Mouse (Mus musculus): ENCODE data around the gene Lrrc25. TPM values are rescaled to one million over a fixed set of nuclear protein-coding genes. Genes with fewer than 3 reads are reported as not detected.

Lrrc25 gene
- polyA plus RNA-seq, 1 experiment from 2014 or later = 1.9 TPM

DNA sequence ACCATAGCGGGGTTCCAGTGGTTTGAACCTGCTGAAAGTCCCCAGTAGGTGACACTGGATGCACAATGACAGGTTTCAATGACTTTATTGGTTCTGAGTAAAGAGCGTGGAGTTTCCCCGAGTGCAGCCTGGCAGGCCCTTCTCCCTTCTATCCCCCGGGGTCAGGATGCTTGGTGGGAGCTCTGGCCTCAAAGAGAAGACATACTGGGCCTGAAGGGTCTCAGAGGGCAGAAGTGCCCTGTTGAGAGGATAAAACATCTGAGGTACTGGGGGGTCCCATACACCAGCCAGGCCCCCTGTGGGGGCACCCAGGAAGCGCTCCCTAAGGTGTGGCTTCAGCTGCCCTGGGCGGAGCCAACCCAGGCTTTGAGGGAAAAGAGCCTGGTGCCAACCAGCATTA, 30.4 kb downstream of the Lrrc25 start:
- Histone ChIP-seq H3K27ac (0 out of 2 replicates have a peak overlapping the region, but pooled peaks have one; percentile 35), H3K27me3 (no peaks in the 10 kb centered on the region), H3K9me3 (no peaks in the 10 kb centered on the region), H3K9ac (0 out of 2 replicates have a peak overlapping the region, but pooled peaks have one; percentile 24), H3K4me1 (replicated peaks) (peaks cover 50% of the 10 kb centered on the region), H3K36me3 (peaks cover 14% of the 10 kb centered on the region), H3K4me3 (no peak overlapping the region), H3K4me2 (no peak overlapping the region)
- WGBS = 65% methylated on average over 6 of the region's 6 CpGs
- no peak for ATAC-seq (ENCODE audit: low FRiP score)

DNA sequence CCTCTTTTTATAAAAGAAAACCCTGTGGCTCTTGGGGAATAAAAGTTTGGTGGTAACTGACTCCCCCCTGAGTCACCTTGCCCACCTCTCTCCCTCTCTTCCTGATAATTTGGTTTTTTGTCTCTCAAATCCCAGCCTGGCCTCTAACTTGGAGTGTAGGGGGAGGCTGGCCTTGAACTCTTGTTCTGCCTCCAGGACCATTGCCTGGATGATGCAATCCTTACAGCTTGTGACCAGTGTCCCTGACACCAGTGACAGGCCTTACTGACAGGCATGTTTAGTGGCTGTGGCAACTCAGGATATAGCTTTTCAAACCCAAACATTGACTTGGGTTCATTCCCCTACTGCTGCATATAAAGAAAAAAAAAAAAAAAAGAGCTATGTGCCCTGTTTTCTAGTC, 30.8 kb downstream of the Lrrc25 start:
- Histone ChIP-seq H3K27me3 (no peaks in the 10 kb centered on the region), H3K9me3 (no peaks in the 10 kb centered on the region), H3K4me3 (no peak overlapping the region), H3K4me1 (replicated peaks) (peaks cover 50% of the 10 kb centered on the region), H3K4me2 (no peak overlapping the region), H3K9ac (no peak overlapping the region), H3K36me3 (peaks cover 16% of the 10 kb centered on the region), H3K27ac (no peak overlapping the region)
- ATAC-seq (ENCODE audit: low FRiP score) = no peak

DNA sequence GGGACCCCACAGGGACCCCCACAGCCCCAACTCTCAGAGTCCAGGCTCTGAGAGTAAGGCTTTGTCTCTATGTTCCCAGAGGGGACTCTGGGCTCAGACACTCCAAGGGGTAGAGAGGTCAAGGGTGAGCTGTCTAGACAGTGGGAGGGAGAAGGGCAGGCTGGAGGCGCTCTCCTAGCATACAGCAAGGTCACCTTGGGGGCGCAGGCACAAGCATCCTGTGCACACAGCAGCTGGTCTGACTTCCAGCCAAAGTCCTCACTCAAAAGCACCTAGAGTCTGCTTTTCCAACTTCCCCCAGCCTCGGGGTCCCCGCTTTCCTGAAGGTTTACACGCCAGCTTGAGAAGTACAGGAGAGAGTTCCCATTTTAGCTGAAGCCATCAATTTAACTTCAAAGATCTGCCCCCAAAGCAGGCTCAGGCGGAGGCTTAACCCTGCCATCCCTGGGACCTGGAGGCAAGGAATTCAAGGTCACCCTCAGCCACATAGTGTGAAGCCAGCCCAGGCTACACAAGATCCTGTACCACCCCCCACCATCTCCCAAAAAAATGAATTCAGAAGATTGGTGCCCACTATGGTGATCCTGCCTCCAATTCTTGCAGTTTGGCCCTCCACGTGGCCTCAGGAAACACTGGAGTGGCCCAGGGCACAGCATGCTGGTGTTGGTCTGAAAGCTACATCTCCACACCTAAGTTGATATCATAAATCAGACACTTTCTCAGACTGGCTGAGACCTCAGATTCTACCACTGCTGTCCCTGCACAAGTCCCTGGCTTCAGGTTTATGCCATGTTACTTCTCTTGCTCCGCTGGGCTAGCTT, 31.6 kb downstream of the Lrrc25 start:
- H3K4me1 ChIP-seq (replicated peaks) = peaks cover 56% of the 10 kb centered on the region
- peak overlapping the region; percentile 55 for H3K27ac ChIP-seq
- no peak for ATAC-seq (ENCODE audit: low FRiP score)
- H3K9ac ChIP-seq = peak overlapping the region; percentile 51
- H3K27me3 ChIP-seq = no peaks in the 10 kb centered on the region
- 38% methylated on average over 8 of the region's 8 CpGs for WGBS
- no peak overlapping the region for H3K4me2 ChIP-seq
- H3K4me3 ChIP-seq = no peak overlapping the region
- peaks cover 24% of the 10 kb centered on the region for H3K36me3 ChIP-seq
- H3K9me3 ChIP-seq = no peaks in the 10 kb centered on the region

DNA sequence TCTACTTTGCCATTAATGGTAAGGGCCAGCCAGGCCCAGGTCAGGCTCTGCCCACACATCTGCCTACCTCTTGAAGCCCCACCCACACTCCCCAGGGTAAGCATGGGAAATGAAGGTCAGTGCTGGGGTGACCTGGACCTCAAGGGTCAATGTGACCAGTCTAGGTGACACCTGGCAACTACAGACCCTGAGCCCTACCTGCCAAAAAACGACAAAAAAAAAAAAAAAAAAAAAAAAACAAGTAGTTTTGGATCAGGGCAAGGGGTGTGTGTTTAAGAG, 32.1 kb downstream of the Lrrc25 start:
- H3K27me3 ChIP-seq = no peaks in the 10 kb centered on the region
- peaks cover 59% of the 10 kb centered on the region for H3K4me1 ChIP-seq (replicated peaks)
- no peak for ATAC-seq (ENCODE audit: low FRiP score)
- peaks cover 26% of the 10 kb centered on the region for H3K36me3 ChIP-seq
- H3K4me3 ChIP-seq = no peak overlapping the region
- WGBS = 56% methylated on average over 1 of the region's 1 CpGs
- no peaks in the 10 kb centered on the region for H3K9me3 ChIP-seq
- H3K4me2 ChIP-seq = no peak overlapping the region
- H3K9ac ChIP-seq = no peak overlapping the region
- H3K27ac ChIP-seq = peak overlapping the region; percentile 55; the same call in 1 of the 2 replicates

DNA sequence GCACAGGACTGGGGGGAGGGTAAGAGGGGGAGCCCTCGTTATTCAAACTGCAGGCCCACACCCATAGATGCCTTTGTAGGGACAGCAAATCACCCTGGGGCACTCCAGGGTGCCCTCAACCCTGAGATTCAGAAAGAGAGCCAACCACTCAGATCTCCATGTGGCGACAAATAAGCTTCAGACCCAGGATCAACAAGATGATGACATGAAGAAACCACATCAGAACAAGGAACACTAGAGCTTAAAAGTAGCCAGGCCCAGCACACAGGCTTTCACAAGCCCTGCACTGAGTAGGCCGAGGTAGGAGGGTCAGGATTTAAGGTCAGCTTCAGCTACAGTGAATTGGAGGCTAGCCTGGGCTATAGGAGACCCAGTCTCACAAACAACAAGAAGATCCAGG, 33.0 kb downstream of the Lrrc25 start:
- H3K36me3 ChIP-seq = peaks cover 26% of the 10 kb centered on the region
- WGBS = 60% methylated on average over 3 of the region's 3 CpGs
- peak; percentile 29 for ATAC-seq (ENCODE audit: low FRiP score)

DNA sequence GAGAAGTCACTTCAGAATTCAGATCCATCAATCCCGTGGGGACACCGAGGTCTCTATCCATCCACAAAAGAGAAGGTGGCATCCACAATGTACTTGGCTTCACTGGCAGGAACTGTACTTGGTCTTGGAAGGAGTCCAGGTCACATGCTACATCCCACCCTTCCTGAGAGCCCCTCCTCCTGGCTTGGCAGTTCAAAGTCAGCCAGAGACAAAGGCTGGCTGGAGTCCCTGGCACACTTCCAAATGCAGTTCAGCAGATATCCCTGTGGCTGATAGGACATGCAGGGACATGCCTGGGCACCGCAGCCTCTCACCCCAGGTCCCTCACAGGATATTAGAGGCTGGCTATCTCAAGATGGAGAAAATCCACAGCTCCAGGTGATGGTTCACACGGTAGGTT, 33.4 kb downstream of the Lrrc25 start:
- Histone ChIP-seq H3K27ac (peak overlapping the region; percentile 63), H3K36me3 (peaks cover 29% of the 10 kb centered on the region), H3K27me3 (no peaks in the 10 kb centered on the region), H3K9ac (no peak overlapping the region), H3K4me3 (no peak overlapping the region), H3K9me3 (no peaks in the 10 kb centered on the region), H3K4me2 (no peak overlapping the region), H3K4me1 (replicated peaks) (peaks cover 63% of the 10 kb centered on the region)
- ATAC-seq (ENCODE audit: low FRiP score) = peak; percentile 66
- WGBS = 48% methylated on average over 4 of the region's 4 CpGs

More for the DNA sequence above, 33.0 kb downstream of the Lrrc25 start:
- Histone ChIP-seq H3K4me2 (no peak overlapping the region), H3K27ac (peak overlapping the region; percentile 63), H3K4me3 (no peak overlapping the region), H3K9ac (no peak overlapping the region), H3K27me3 (no peaks in the 10 kb centered on the region), H3K4me1 (replicated peaks) (peaks cover 59% of the 10 kb centered on the region), H3K9me3 (no peaks in the 10 kb centered on the region)

DNA sequence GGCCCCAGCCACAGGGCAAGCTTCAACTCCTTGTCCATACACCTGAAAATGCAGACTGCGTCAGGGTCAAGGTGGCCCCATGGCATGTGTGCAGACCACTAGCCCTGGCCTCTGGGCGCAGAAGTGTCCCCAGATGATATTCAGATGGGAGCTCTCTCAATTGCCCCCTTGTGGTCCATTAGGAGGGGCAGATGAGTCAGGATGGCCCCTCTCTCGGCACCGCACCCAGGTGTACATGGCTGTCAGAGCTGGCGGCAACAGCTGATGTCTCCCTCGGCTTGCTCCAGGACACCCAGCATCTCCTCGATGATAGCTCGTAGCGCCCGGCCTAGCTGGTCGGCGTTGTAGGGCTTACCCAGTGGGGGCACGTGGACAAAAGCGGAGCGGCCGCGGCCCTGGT, 34.4 kb downstream of the Lrrc25 start:
- no peaks in the 10 kb centered on the region for H3K9me3 ChIP-seq
- H3K4me1 ChIP-seq (replicated peaks) = peaks cover 72% of the 10 kb centered on the region
- H3K4me2 ChIP-seq = no peak overlapping the region
- H3K36me3 ChIP-seq = peaks cover 36% of the 10 kb centered on the region
- peak overlapping the region; percentile 51; the same call in 1 of the 2 replicates for H3K9ac ChIP-seq
- no peak for ATAC-seq (ENCODE audit: low FRiP score)
- WGBS = 90% methylated on average over 17 of the region's 17 CpGs
- peak overlapping the region; percentile 63 for H3K27ac ChIP-seq
- H3K27me3 ChIP-seq = no peaks in the 10 kb centered on the region
- H3K4me3 ChIP-seq = no peak overlapping the region

DNA sequence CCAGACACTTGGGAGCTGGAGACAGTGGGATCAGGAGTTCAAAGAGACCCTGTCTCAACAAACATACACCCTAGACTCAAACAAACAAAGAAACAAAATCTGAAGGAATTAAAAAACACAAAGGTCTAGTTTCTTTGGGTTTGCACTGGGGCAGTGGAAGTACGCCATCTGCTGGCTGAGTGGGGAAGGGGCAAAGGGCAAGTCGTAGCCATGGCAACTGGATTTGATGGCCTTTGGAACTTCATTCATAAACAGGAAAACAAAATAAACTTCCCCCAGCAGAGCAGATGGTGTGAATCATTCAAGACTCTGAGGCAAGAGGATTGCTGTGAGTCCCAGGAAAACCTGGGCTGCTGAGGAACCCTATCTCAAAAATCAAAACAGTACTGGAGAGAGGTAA, 37.3 kb downstream of the Lrrc25 start:
- H3K9ac ChIP-seq = no peak overlapping the region
- H3K9me3 ChIP-seq = no peaks in the 10 kb centered on the region
- 50% methylated on average over 2 of the region's 2 CpGs for WGBS
- H3K4me2 ChIP-seq = no peak overlapping the region
- H3K27ac ChIP-seq = peak overlapping the region; percentile 52
- no peak for ATAC-seq (ENCODE audit: low FRiP score)
- peaks cover 43% of the 10 kb centered on the region for H3K36me3 ChIP-seq
- no peak overlapping the region for H3K4me3 ChIP-seq
- H3K4me1 ChIP-seq (replicated peaks) = peaks cover 75% of the 10 kb centered on the region
- H3K27me3 ChIP-seq = no peaks in the 10 kb centered on the region

DNA sequence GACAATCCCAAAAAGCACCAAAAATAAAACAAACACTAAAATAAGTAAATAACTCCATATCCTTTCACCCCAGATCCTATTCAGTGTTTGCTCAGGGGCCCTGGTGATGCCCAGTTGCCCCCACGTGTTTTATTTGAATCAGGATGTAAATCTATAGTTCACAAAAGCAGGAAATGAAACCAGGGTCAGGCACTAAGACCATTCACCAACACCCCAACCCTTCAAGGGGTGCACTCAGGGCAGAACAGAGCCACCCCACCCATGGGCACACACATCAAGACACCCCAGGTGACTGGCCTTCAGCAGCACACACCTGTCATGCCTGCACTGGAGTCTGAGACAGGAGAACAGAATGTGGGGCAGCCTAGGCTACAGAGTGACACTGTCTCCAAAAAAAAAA, 38.2 kb downstream of the Lrrc25 start:
- H3K4me2 ChIP-seq = no peak overlapping the region

DNA sequence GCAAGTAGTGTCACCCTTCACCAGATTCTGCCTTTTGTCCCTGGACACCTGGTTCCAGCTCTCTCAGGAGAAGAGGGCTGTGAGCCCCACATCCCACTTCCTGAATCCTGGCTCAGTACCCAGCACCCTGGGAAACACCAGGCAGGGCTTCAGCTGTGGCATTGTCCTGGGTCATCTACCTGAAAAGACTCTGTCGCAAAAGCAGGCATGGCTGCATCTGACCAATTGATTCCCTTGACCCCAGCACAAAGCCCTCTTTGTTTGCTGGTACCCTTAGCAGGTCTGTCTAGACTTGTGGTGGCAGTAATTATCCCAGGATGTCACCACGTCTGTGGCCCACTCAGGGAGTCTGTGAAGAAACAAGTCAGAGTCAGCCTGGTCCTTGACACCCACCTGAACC, 39.5 kb downstream of the Lrrc25 start:
- Histone ChIP-seq H3K4me1 (replicated peaks) (peaks cover 69% of the 10 kb centered on the region), H3K36me3 (peaks cover 39% of the 10 kb centered on the region), H3K9me3 (no peaks in the 10 kb centered on the region), H3K27me3 (no peaks in the 10 kb centered on the region), H3K4me2 (no peak overlapping the region; the same call in 1 of the 2 replicates), H3K4me3 (no peak overlapping the region), H3K9ac (no peak overlapping the region), H3K27ac (peak overlapping the region; percentile 91)
- 14% methylated on average over 2 of the region's 2 CpGs for WGBS
- no peak for ATAC-seq (ENCODE audit: low FRiP score)

More for the DNA sequence above, 38.2 kb downstream of the Lrrc25 start:
- Histone ChIP-seq H3K4me1 (replicated peaks) (peaks cover 75% of the 10 kb centered on the region), H3K27ac (peak overlapping the region; percentile 91; the same call in 1 of the 2 replicates), H3K9me3 (no peaks in the 10 kb centered on the region), H3K9ac (no peak overlapping the region), H3K36me3 (peaks cover 43% of the 10 kb centered on the region), H3K27me3 (no peaks in the 10 kb centered on the region), H3K4me3 (no peak overlapping the region)
- no peak for ATAC-seq (ENCODE audit: low FRiP score)
- WGBS = 74% methylated on average over 1 of the region's 1 CpGs

DNA sequence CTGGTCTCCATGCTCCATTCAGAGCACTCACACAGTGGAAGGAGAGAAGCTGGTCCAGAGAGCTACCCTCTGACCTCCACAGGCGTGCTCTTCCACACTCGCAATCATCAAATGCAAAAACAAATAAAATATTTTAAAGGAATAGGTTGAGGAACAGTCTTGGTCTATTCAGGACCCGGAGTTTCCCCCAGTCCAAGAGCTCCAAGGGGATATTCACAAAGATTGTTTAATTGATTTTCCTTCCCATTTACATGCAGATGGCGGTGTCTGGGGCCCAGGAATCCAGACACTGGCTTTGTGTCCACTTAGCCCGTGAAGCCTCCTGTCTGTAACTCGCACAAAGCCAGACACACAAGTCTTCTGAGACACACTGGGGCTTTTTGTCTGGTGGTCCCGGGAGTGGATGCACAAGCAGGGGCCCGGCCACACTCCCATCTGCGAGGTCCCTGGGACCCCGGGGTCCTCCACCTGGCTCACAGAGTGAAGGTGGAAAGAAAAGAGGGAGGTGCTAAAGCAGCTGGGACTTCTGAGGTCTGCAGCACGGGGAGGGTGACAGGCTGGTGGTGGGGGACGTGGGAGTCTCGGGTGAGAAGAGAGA, 40.3 kb downstream of the Lrrc25 start:
- peak overlapping the region; percentile 46; the same call in 1 of the 2 replicates for H3K9ac ChIP-seq
- H3K27me3 ChIP-seq = no peaks in the 10 kb centered on the region
- no peaks in the 10 kb centered on the region for H3K9me3 ChIP-seq
- peaks cover 68% of the 10 kb centered on the region for H3K4me1 ChIP-seq (replicated peaks)
- peak; percentile 21; the same call in 1 of the 2 replicates for ATAC-seq (ENCODE audit: low FRiP score)
- no peak overlapping the region for H3K4me3 ChIP-seq
- peaks cover 30% of the 10 kb centered on the region for H3K36me3 ChIP-seq
- peak overlapping the region; percentile 91 for H3K27ac ChIP-seq
- H3K4me2 ChIP-seq = peak overlapping the region; percentile 67; the same call in 1 of the 2 replicates
- 17% methylated on average over 13 of the region's 13 CpGs for WGBS

DNA sequence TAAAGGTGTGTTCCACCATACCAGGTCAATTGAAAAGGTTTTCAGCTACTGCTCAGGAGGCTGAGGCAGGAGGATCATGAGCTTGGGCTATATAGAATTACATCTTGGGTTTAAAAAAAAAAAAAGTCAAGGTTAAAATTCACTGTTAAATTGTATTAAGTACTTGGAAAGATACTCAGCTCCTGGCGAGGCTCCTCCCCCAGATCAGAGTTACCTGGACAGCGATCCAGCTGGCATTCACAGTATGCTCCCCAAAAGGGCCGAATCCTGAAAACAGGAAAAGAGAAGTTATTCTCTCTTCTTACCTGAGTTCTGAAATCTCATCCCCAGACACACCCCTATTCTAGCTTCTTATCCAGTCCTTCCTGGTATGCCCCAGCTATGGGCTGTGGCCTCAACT, 41.3 kb downstream of the Lrrc25 start:
- Histone ChIP-seq H3K9me3 (no peaks in the 10 kb centered on the region), H3K4me3 (no peak overlapping the region), H3K36me3 (peaks cover 23% of the 10 kb centered on the region), H3K4me1 (replicated peaks) (peaks cover 66% of the 10 kb centered on the region), H3K4me2 (peak overlapping the region; percentile 67), H3K9ac (peak overlapping the region; percentile 90), H3K27me3 (no peaks in the 10 kb centered on the region), H3K27ac (peak overlapping the region; percentile 91)
- ATAC-seq (ENCODE audit: low FRiP score) = no peak
- 91% methylated on average over 3 of the region's 3 CpGs for WGBS

Data from hindbrain, embryonic 13.5 days (tissue).